Mouse (Mus musculus) brain, adult 10 weeks (tissue): ENCODE measurements around the gene Lrrc32. TPM values are rescaled to one million over a fixed set of nuclear protein-coding genes. Genes with fewer than 3 reads are reported as not detected.

Experiments used
- polyA plus RNA-seq: library from polyadenylated mRNA; stranded (reverse); fragments of 350-450 nt; fragmentation: Illumina TruSeq; extraction: RNeasy Lipid Tissue Mini Kit (QIAGEN cat#74804); gene quantifications from one replicate; pipeline ENCODE4 v1.2.3, GENCODE M21; 2015; ENCODE audit warnings: low read depth, low replicate concordance

Lrrc32 gene
- polyA plus RNA-seq = 2.6 TPM

DNA sequence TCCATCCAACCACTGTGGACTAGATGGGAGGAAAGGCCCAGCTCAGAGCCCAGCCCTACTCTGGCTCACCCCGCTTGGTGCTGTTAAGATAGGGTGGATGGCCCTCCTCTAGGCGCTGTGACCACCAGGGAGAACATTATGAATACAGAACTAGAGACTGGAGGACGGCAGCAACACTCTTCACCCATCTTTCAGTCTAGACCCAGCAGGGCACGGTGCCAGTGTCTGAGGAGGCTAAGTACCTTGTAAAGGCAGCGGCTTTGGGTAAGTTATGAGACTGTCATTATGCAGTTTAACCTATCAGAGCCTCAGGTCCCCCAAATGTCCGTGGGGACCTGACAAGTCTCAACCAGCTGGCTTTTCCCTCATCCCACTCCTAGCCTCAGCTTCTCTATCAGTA, at the start of gene Lrrc32:
TSS of gene Lrrc32 (plus strand) at position 153 of the 400 bp plus-strand sequence.

DNA sequence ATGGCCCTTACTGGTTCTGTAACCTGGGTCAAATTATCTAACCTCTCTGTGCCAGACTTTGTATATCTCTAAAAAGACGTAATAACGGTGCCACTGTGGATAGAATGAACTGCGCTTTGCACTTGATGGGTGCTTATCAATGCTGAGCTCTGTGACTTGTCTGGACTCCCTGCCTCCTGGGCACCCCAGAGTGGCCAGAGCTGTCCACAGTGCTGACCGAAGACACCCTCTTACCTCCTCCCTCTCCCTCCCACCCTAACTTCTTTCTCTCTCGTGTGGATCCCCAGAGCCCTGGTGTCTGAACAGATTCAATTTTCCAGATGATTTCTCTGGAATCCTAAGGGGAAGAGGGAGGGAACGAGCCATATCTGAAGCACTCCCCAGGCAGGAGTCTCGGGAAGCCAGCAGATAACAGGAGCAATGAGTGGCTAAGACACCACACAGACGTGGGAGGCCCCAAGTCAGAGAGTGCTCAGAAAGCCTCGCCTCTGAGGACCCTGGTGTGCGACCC, 49.1 kb upstream of the Lrrc32 start, which contains the start of gene Gucy2d:
TSS of gene Gucy2d (plus strand) at position 461 of the 511 bp plus-strand sequence.

Other genes with a start within 250 kb of the Lrrc32 start
- gene Acer3, start 168.1 kb upstream of the Lrrc32 start, polyA plus RNA-seq = 16.2 TPM
- gene Tsku, start 128.0 kb upstream of the Lrrc32 start, polyA plus RNA-seq = 2.1 TPM
- not detected for gene Gucy2d, start 48.9 kb upstream of the Lrrc32 start, polyA plus RNA-seq
- gene Emsy, start 167.5 kb downstream of the Lrrc32 start, polyA plus RNA-seq = 40.9 TPM
- 69.8 TPM for gene Thap12, start 213.8 kb downstream of the Lrrc32 start, polyA plus RNA-seq